Mouse (Mus musculus): ENCODE results near the gene Olfr560. TPM values are rescaled to one million over a fixed set of nuclear protein-coding genes. Genes with fewer than 3 reads are reported as not detected.

The Olfr560 gene
- total RNA-seq (2015; ENCODE audit: low replicate concordance) (not detected in 2 replicates), total RNA-seq (2017; ENCODE audit: low replicate concordance) (not detected in 2 replicates)

GRCm38 (mm10) chr7:102759266-102759665 is at the start of gene Olfr560, which contains the start of gene Olfr78:
Olfr560 (minus strand) TSS chr7:102759366.
Olfr78 (minus strand) TSS chr7:102759471.
- ATAC-seq (replicated peaks; ENCODE audit: low FRiP score, poor library complexity, severe bottlenecking) = no peak

GRCm38 (mm10) chr7:102803180-102803579 is 44.0 kb upstream of the Olfr560 start, which contains the start of gene Olfr564:
Olfr564 (plus strand) TSS chr7:102803480.
- ATAC-seq (replicated peaks; ENCODE audit: low FRiP score, poor library complexity, severe bottlenecking) = no peak

GRCm38 (mm10) chr7:102770921-102771320 is 11.8 kb upstream of the Olfr560 start, which contains the start of gene Olfr561:
Olfr561 (plus strand) TSS chr7:102771221.
- ATAC-seq (replicated peaks; ENCODE audit: low FRiP score, poor library complexity, severe bottlenecking) = no peak

- ATAC-seq (replicated peaks; ENCODE audit: low FRiP score, poor library complexity, severe bottlenecking) = no peak
Measured at GRCm38 (mm10) chr7:102752086-102752485, 7.1 kb downstream of the Olfr560 start.

GRCm38 (mm10) chr7:102737705-102738104 is 21.5 kb downstream of the Olfr560 start:
- no peak for ATAC-seq (replicated peaks; ENCODE audit: low FRiP score, poor library complexity, severe bottlenecking)

GRCm38 (mm10) chr7:102733793-102734192 is 25.4 kb downstream of the Olfr560 start:
- ATAC-seq (replicated peaks; ENCODE audit: low FRiP score, poor library complexity, severe bottlenecking) = no peak

GRCm38 (mm10) chr7:102727391-102727790 is 31.8 kb downstream of the Olfr560 start, which contains the start of gene Olfr559:
Olfr559 (minus strand) TSS chr7:102727491.
- no peak for ATAC-seq (replicated peaks; ENCODE audit: low FRiP score, poor library complexity, severe bottlenecking)

GRCm38 (mm10) chr7:102718970-102719369 is 40.2 kb downstream of the Olfr560 start, which contains the start of gene Olfr33:
Olfr33 (minus strand) TSS chr7:102719070.
- ATAC-seq (replicated peaks; ENCODE audit: low FRiP score, poor library complexity, severe bottlenecking) = no peak

GRCm38 (mm10) chr7:102701915-102702314 is 57.3 kb downstream of the Olfr560 start, which contains the start of gene Olfr558:
Olfr558 (plus strand) TSS chr7:102702215.
- no peak for ATAC-seq (replicated peaks; ENCODE audit: low FRiP score, poor library complexity, severe bottlenecking)

Other genes with a start within 250 kb of the Olfr560 start
Only the 30 nearest of the 31 such genes appear.
- gene Olfr547, start 224.6 kb downstream of the Olfr560 start, total RNA-seq (2015; ENCODE audit: low replicate concordance) = not detected in 2 replicates
- not detected in 2 replicates for gene Olfr547, start 224.6 kb downstream of the Olfr560 start, total RNA-seq (2017; ENCODE audit: low replicate concordance)
- gene Olfr548-ps1, start 218.5 kb downstream of the Olfr560 start, total RNA-seq (2015; ENCODE audit: low replicate concordance) = not detected in 2 replicates
- gene Olfr548-ps1, start 218.5 kb downstream of the Olfr560 start, total RNA-seq (2017; ENCODE audit: low replicate concordance) = not detected in 2 replicates
- not detected in 2 replicates for gene Olfr549, start 209.5 kb downstream of the Olfr560 start, total RNA-seq (2015; ENCODE audit: low replicate concordance)
- gene Olfr549, start 209.5 kb downstream of the Olfr560 start, total RNA-seq (2017; ENCODE audit: low replicate concordance) = 0.51 TPM in 1 of 2 replicates, not detected in the other
- 5.8 and 8.8 TPM in 2 replicates for gene Trim21, start 193.9 kb downstream of the Olfr560 start, total RNA-seq (2015; ENCODE audit: low replicate concordance)
- gene Trim21, start 193.9 kb downstream of the Olfr560 start, total RNA-seq (2017; ENCODE audit: low replicate concordance) = 27.5 and 37.1 TPM in 2 replicates
- not detected in 2 replicates for gene Olfr550, start 187.9 kb downstream of the Olfr560 start, total RNA-seq (2015; ENCODE audit: low replicate concordance)
- not detected in 2 replicates for gene Olfr550, start 187.9 kb downstream of the Olfr560 start, total RNA-seq (2017; ENCODE audit: low replicate concordance)
- gene Olfr551, start 167.5 kb downstream of the Olfr560 start, total RNA-seq (2015; ENCODE audit: low replicate concordance) = not detected in 2 replicates
- gene Olfr551, start 167.5 kb downstream of the Olfr560 start, total RNA-seq (2017; ENCODE audit: low replicate concordance) = not detected in 2 replicates
- not detected in 2 replicates for gene Olfr552, start 161.6 kb downstream of the Olfr560 start, total RNA-seq (2015; ENCODE audit: low replicate concordance)
- not detected in 2 replicates for gene Olfr552, start 161.6 kb downstream of the Olfr560 start, total RNA-seq (2017; ENCODE audit: low replicate concordance)
- gene Olfr553, start 141.1 kb downstream of the Olfr560 start, total RNA-seq (2015; ENCODE audit: low replicate concordance) = not detected in 2 replicates
- not detected in 2 replicates for gene Olfr553, start 141.1 kb downstream of the Olfr560 start, total RNA-seq (2017; ENCODE audit: low replicate concordance)
- gene Olfr554, start 120.9 kb downstream of the Olfr560 start, total RNA-seq (2015; ENCODE audit: low replicate concordance) = not detected in 2 replicates
- not detected in 2 replicates for gene Olfr554, start 120.9 kb downstream of the Olfr560 start, total RNA-seq (2017; ENCODE audit: low replicate concordance)
- gene Olfr555, start 100.5 kb downstream of the Olfr560 start, total RNA-seq (2015; ENCODE audit: low replicate concordance) = not detected in 2 replicates
- gene Olfr555, start 100.5 kb downstream of the Olfr560 start, total RNA-seq (2017; ENCODE audit: low replicate concordance) = not detected in 2 replicates
- gene Olfr556, start 94.5 kb downstream of the Olfr560 start, total RNA-seq (2015; ENCODE audit: low replicate concordance) = not detected in 2 replicates
- not detected in 2 replicates for gene Olfr556, start 94.5 kb downstream of the Olfr560 start, total RNA-seq (2017; ENCODE audit: low replicate concordance)
- gene Trim68, start 72.0 kb downstream of the Olfr560 start, total RNA-seq (2015; ENCODE audit: low replicate concordance) = 9.6 TPM in 1 of 2 replicates, not detected in the other
- 0.08 and 2.1 TPM in 2 replicates for gene Trim68, start 72.0 kb downstream of the Olfr560 start, total RNA-seq (2017; ENCODE audit: low replicate concordance)
- gene Olfr557, start 63.5 kb downstream of the Olfr560 start, total RNA-seq (2015; ENCODE audit: low replicate concordance) = not detected in 2 replicates
- not detected in 2 replicates for gene Olfr557, start 63.5 kb downstream of the Olfr560 start, total RNA-seq (2017; ENCODE audit: low replicate concordance)
- not detected in 2 replicates for gene Olfr558, start 57.2 kb downstream of the Olfr560 start, total RNA-seq (2015; ENCODE audit: low replicate concordance)
- not detected in 2 replicates for gene Olfr558, start 57.2 kb downstream of the Olfr560 start, total RNA-seq (2017; ENCODE audit: low replicate concordance)
- gene Olfr33, start 40.3 kb downstream of the Olfr560 start, total RNA-seq (2015; ENCODE audit: low replicate concordance) = not detected in 2 replicates
- not detected in 2 replicates for gene Olfr33, start 40.3 kb downstream of the Olfr560 start, total RNA-seq (2017; ENCODE audit: low replicate concordance)
- not detected in 2 replicates for gene Olfr559, start 31.9 kb downstream of the Olfr560 start, total RNA-seq (2015; ENCODE audit: low replicate concordance)
- gene Olfr559, start 31.9 kb downstream of the Olfr560 start, total RNA-seq (2017; ENCODE audit: low replicate concordance) = not detected in 2 replicates
- gene Olfr78, start 105 bp upstream of the Olfr560 start, total RNA-seq (2015; ENCODE audit: low replicate concordance) = not detected in 2 replicates
- not detected in 2 replicates for gene Olfr78, start 105 bp upstream of the Olfr560 start, total RNA-seq (2017; ENCODE audit: low replicate concordance)
- gene Olfr561, start 11.9 kb upstream of the Olfr560 start, total RNA-seq (2015; ENCODE audit: low replicate concordance) = not detected in 2 replicates
- not detected in 2 replicates for gene Olfr561, start 11.9 kb upstream of the Olfr560 start, total RNA-seq (2017; ENCODE audit: low replicate concordance)
- gene Olfr564, start 44.1 kb upstream of the Olfr560 start, total RNA-seq (2015; ENCODE audit: low replicate concordance) = not detected in 2 replicates
- gene Olfr564, start 44.1 kb upstream of the Olfr560 start, total RNA-seq (2017; ENCODE audit: low replicate concordance) = not detected in 2 replicates
- not detected in 2 replicates for gene Olfr566, start 99.4 kb upstream of the Olfr560 start, total RNA-seq (2015; ENCODE audit: low replicate concordance)
- gene Olfr566, start 99.4 kb upstream of the Olfr560 start, total RNA-seq (2017; ENCODE audit: low replicate concordance) = not detected in 2 replicates
- gene Olfr568, start 117.8 kb upstream of the Olfr560 start, total RNA-seq (2015; ENCODE audit: low replicate concordance) = not detected in 2 replicates
- gene Olfr568, start 117.8 kb upstream of the Olfr560 start, total RNA-seq (2017; ENCODE audit: low replicate concordance) = not detected in 2 replicates
- gene Olfr569, start 131.5 kb upstream of the Olfr560 start, total RNA-seq (2015; ENCODE audit: low replicate concordance) = not detected in 2 replicates
- not detected in 2 replicates for gene Olfr569, start 131.5 kb upstream of the Olfr560 start, total RNA-seq (2017; ENCODE audit: low replicate concordance)
- not detected in 2 replicates for gene Olfr570, start 135.2 kb upstream of the Olfr560 start, total RNA-seq (2015; ENCODE audit: low replicate concordance)
- not detected in 2 replicates for gene Olfr570, start 135.2 kb upstream of the Olfr560 start, total RNA-seq (2017; ENCODE audit: low replicate concordance)
- gene Olfr571, start 158.2 kb upstream of the Olfr560 start, total RNA-seq (2015; ENCODE audit: low replicate concordance) = not detected in 2 replicates
- gene Olfr571, start 158.2 kb upstream of the Olfr560 start, total RNA-seq (2017; ENCODE audit: low replicate concordance) = not detected in 2 replicates
- not detected in 2 replicates for gene Olfr572, start 165.0 kb upstream of the Olfr560 start, total RNA-seq (2015; ENCODE audit: low replicate concordance)
- not detected in 2 replicates for gene Olfr572, start 165.0 kb upstream of the Olfr560 start, total RNA-seq (2017; ENCODE audit: low replicate concordance)
- gene Olfr573-ps1, start 183.2 kb upstream of the Olfr560 start, total RNA-seq (2015; ENCODE audit: low replicate concordance) = not detected in 2 replicates
- gene Olfr573-ps1, start 183.2 kb upstream of the Olfr560 start, total RNA-seq (2017; ENCODE audit: low replicate concordance) = not detected in 2 replicates
- not detected in 2 replicates for gene Olfr574, start 189.1 kb upstream of the Olfr560 start, total RNA-seq (2015; ENCODE audit: low replicate concordance)
- gene Olfr574, start 189.1 kb upstream of the Olfr560 start, total RNA-seq (2017; ENCODE audit: low replicate concordance) = not detected in 2 replicates
- gene Olfr575, start 199.4 kb upstream of the Olfr560 start, total RNA-seq (2015; ENCODE audit: low replicate concordance) = not detected in 2 replicates
- not detected in 2 replicates for gene Olfr575, start 199.4 kb upstream of the Olfr560 start, total RNA-seq (2017; ENCODE audit: low replicate concordance)
- not detected in 2 replicates for gene Olfr576, start 203.3 kb upstream of the Olfr560 start, total RNA-seq (2015; ENCODE audit: low replicate concordance)
- not detected in 2 replicates for gene Olfr576, start 203.3 kb upstream of the Olfr560 start, total RNA-seq (2017; ENCODE audit: low replicate concordance)
- gene Olfr577, start 216.6 kb upstream of the Olfr560 start, total RNA-seq (2015; ENCODE audit: low replicate concordance) = not detected in 2 replicates
- not detected in 2 replicates for gene Olfr577, start 216.6 kb upstream of the Olfr560 start, total RNA-seq (2017; ENCODE audit: low replicate concordance)

All from erythroid progenitor cell, adult 5-6 weeks (primary cell).